Mouse (Mus musculus): Measurements from ENCODE around the gene Rap1gap2.

The Rap1gap2 gene

GRCm38 (mm10) chr11:74574768-74575434, 35.8 kb downstream of the Rap1gap2 start:
- no peak for DNase-seq (ENCODE audit: low read depth, low spot score)

- DNase-seq (ENCODE audit: low read depth, low spot score): peak; percentile 69
Measured at GRCm38 (mm10) chr11:74572459-74573061, 38.2 kb downstream of the Rap1gap2 start.

- DNase-seq (ENCODE audit: low read depth, low spot score): no peak
Measured at GRCm38 (mm10) chr11:74569735-74570134, 41.0 kb downstream of the Rap1gap2 start.

GRCm38 (mm10) chr11:74568463-74568862, 42.3 kb downstream of the Rap1gap2 start:
- no peak for DNase-seq (ENCODE audit: low read depth, low spot score)

- no peak for DNase-seq (ENCODE audit: low read depth, low spot score)
Measured at GRCm38 (mm10) chr11:74568004-74568403, 42.7 kb downstream of the Rap1gap2 start.

- DNase-seq (ENCODE audit: low read depth, low spot score): no peak
Measured at GRCm38 (mm10) chr11:74566326-74566874, 44.3 kb downstream of the Rap1gap2 start.

- DNase-seq (ENCODE audit: low read depth, low spot score): no peak
Measured at GRCm38 (mm10) chr11:74561392-74561791, 49.3 kb downstream of the Rap1gap2 start.

- DNase-seq (ENCODE audit: low read depth, low spot score): peak; percentile 54
Measured at GRCm38 (mm10) chr11:74560600-74561227, 50.0 kb downstream of the Rap1gap2 start.

GRCm38 (mm10) chr11:74559793-74560433, 50.8 kb downstream of the Rap1gap2 start:
- no peak for DNase-seq (ENCODE audit: low read depth, low spot score)

- no peak for DNase-seq (ENCODE audit: low read depth, low spot score)
Measured at GRCm38 (mm10) chr11:74558933-74559332, 51.8 kb downstream of the Rap1gap2 start.

- DNase-seq (ENCODE audit: low read depth, low spot score): no peak
Measured at GRCm38 (mm10) chr11:74557456-74558230, 53.1 kb downstream of the Rap1gap2 start.

GRCm38 (mm10) chr11:74555716-74556374, 54.9 kb downstream of the Rap1gap2 start:
- DNase-seq (ENCODE audit: low read depth, low spot score): peak; percentile 91

- peak; percentile 55 for DNase-seq (ENCODE audit: low read depth, low spot score)
Measured at GRCm38 (mm10) chr11:74554683-74555341, 55.9 kb downstream of the Rap1gap2 start.

- no peak for DNase-seq (ENCODE audit: low read depth, low spot score)
Measured at GRCm38 (mm10) chr11:74551568-74551967, 59.1 kb downstream of the Rap1gap2 start.

GRCm38 (mm10) chr11:74550615-74551102, 60.1 kb downstream of the Rap1gap2 start:
- DNase-seq (ENCODE audit: low read depth, low spot score): no peak

- no peak for DNase-seq (ENCODE audit: low read depth, low spot score)
Measured at GRCm38 (mm10) chr11:74548781-74549382, 61.8 kb downstream of the Rap1gap2 start.

GRCm38 (mm10) chr11:74546933-74547694, 63.6 kb downstream of the Rap1gap2 start:
- DNase-seq (ENCODE audit: low read depth, low spot score): peak; percentile 86

GRCm38 (mm10) chr11:74546165-74546564, 64.5 kb downstream of the Rap1gap2 start:
- DNase-seq (ENCODE audit: low read depth, low spot score): peak; percentile 51

GRCm38 (mm10) chr11:74545560-74545959, 65.2 kb downstream of the Rap1gap2 start:
- DNase-seq (ENCODE audit: low read depth, low spot score): no peak
